Mouse (Mus musculus) kidney, adult 9 months (tissue): ENCODE results near the gene Ppp4r3b.
A peak's percentile ranks its signal among the peaks of the same experiment; 100 is the strongest.

Experiments
- DNase-seq: peaks from one replicate; pipeline ENCODE4 v3.0.0; 2022

The Ppp4r3b gene

GRCm38 (mm10) chr11:29172563-29173124 lies at the start of gene Ppp4r3b:
Gene Ppp4r3b (plus strand): TSS chr11:29172890.
- DNase-seq: peak; percentile 99

GRCm38 (mm10) chr11:29129862-29130384 lies 42.8 kb upstream of the Ppp4r3b start:
- no peak for DNase-seq

- peak; percentile 93 for DNase-seq
These were observed 42.0 kb upstream of the Ppp4r3b start, which contains the start of gene Pnpt1 for GRCm38 (mm10) chr11:29130385-29131355. Gene Pnpt1 (plus strand): TSS chr11:29130744.

DNA sequence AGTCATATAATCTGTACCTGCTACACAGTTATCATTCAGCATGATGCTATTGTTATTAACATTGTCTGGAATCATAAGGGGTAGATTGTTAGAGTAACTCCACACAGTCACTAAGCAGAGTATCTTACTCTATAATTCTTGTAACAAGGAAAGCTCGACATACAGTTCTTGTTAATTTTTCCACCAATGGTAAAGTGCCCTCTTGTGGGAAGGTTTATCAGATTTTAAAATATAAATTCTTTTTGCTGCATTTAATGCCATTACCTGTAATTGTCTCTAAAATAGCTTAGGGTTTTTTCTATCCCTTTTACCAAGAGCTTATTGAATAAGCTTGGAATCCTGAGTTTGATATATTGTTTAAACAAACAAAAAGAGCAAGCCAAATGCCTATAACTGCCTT lies 32.0 kb upstream of the Ppp4r3b start:
- no peak for DNase-seq

DNA sequence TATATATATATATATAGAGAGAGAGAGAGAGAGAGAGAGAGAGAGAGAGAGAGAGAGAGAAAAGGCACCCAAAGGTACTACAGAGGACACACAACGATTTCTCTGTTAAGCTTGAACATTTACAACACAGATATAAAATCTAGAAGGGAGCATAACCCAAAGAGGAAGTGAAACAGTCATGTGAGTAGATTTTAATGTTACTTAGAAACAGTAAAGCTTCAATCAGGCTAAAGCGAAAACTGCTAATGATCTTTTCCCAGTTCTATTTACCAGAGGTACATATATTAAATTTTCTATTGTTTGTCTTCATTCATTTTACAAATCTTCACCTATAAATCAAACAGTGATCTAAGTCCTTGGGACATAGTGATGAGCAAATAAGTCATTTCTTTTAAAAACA lies 23.8 kb upstream of the Ppp4r3b start:
- DNase-seq: no peak

DNA sequence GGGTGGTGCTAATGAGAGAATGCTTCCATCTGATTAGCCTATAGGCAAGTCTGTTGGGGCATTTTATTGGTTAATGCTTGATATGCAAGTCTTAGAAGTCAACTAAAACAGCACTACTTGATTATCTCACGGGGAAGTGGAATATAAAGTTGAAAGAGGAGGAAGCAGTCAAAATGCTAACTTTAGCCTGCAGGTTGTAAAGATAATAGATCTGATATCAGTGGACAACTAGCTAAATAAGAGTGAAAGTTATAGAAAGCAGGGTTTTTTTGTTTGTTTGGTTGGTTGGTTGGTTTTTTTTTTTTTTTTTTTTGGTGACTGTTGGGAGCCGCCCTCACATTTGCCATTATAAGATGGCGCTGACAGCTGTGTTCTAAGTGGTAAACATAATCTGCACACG lies 9.1 kb upstream of the Ppp4r3b start:
- no peak for DNase-seq

- DNase-seq: peak; percentile 86
These were observed 715 bp upstream of the Ppp4r3b start for GRCm38 (mm10) chr11:29171959-29172391.

DNA sequence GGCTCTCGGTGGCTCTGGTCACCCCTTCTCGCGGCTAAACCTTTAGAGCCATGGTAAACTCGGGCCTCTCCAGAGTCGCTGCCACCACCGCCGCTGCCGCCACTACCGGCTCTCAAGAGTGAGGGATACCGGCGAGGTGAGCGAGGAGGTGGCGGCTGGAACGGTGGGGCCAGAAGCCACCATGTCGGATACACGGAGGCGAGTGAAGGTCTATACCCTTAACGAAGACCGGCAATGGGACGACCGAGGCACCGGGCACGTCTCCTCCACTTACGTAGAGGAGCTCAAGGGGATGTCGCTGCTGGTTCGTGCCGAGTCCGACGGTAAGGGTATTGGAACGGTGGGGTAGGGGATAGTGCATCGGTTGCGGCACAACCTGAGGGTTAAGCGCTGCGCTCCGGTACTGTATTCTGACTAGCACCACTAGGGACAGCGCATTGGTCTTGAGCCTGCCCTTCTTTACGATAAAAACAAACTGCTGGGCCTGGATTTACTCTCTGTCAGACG lies 488 bp downstream of the Ppp4r3b start:
- peak; percentile 67 for DNase-seq

- no peak for DNase-seq
These were observed 1.2 kb downstream of the Ppp4r3b start for GRCm38 (mm10) chr11:29173706-29174436.

DNA sequence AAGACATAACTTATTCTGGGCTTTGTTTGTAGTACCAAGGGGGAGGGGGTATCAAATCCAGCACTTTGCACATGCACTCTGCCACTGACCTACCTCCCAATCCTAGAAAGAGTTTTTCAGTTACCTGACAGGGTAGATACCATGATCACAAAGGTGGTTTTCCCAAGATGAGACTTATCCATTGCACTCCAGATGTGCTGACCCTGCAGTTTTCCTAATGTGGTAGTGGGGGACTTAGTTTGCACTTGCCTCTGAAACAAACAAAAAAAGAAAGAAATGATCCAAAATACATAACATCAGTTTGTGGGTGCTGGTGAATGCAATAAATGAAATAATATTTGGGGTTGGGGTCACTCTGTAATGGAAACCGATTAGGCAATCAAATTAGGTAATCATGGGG lies 6.6 kb downstream of the Ppp4r3b start:
- DNase-seq: no peak

GRCm38 (mm10) chr11:29180657-29181056 lies 8.0 kb downstream of the Ppp4r3b start:
- no peak for DNase-seq

- DNase-seq: no peak
These were observed 9.1 kb downstream of the Ppp4r3b start for GRCm38 (mm10) chr11:29181751-29182150.

GRCm38 (mm10) chr11:29188981-29189380 lies 16.3 kb downstream of the Ppp4r3b start:
- no peak for DNase-seq

DNA sequence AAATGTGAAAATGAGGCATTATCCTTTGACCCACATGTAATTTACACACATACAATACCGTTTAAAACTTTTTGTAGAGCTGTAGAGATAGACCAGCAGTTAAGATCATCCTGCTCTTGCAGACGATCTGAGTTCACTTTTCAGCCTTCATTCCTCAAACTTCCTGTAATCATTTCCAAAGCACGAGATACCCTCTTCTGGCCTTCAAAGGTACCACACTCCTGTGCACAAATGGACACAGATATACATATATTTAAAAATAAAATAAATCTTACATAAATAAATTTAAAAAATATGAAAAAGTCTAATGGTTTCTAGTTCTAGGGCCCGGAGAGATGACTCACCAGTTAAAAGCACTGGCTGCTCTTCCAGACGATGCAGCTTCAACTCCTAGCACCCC lies 31.0 kb downstream of the Ppp4r3b start:
- no peak for DNase-seq

- no peak for DNase-seq
These were observed 37.1 kb downstream of the Ppp4r3b start for GRCm38 (mm10) chr11:29209774-29210173.

GRCm38 (mm10) chr11:29216196-29216595 lies 43.5 kb downstream of the Ppp4r3b start:
- DNase-seq: no peak

DNA sequence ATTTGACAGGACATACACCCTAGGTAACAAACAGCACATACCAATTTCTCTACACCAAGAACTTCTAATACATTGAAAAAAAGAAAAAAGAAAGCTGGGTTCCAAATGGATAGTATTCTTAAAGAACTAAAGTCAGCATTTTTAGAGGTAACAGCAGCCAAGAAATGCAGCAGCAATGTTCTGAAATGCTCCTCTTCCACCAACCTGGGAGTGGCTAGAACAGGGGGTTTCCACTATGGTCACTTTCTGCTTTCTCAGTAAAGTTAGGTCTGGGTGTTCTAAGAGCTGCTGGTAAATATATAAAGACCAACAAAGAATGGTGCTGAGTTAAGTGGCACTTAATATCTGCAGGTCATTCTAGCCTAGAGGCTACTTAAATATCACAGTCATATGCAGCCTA lies 46.4 kb downstream of the Ppp4r3b start:
- DNase-seq: no peak

DNA sequence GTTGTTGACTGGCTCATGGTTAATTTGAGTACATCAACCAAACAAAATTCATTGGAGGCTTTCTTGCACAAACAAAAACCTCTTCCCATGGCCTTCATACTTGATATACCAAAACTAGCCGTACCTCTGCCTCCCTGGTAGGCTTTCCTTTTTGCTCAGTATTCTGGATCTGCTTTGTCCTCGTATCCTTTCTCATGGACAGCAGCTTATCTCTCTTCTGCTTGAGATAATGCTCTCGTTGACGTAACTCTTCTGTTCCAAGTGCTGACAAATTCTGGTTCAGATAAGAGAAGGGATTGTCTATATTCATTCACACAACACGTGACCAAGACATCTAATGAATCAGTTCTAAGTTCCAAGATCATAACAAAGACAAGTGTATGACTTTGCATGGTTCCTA lies 49.6 kb downstream of the Ppp4r3b start:
- DNase-seq: no peak

DNA sequence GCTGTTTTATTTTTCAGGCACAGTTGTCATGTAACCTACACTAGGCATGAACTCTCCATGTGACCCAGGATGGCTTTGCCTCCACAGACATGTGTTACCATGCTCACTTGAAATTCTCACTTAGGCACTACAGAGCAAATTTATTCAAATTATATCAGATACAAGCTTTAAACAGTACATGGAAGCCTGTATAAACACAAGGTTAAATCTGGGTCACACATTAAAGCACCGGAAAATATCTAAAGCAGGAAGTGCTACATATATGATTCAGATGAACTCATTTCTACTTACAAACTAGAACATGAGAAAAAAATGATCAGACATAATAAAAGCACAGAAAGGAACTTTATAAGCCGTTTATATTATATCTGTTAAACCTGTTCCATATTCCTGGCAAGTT lies 52.1 kb downstream of the Ppp4r3b start:
- no peak for DNase-seq

DNA sequence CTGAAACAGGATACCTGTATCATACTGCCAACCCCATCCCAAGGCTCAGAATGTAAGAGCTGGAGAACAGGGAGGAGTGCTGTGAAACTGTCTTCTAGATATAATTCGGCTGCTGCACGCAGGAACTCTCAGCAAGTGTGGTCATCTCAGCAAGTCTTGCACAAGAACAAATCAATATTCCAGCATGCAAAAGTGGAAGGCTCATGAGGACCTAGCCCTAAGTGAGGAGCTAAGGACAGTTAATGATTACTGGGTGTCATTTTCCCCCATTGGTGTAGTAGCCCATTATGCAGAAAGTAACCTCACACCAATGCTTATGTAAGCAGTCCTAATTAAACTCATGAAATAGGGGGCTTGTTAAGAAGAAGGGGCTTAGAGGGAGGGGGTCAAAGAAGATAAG lies 56.3 kb downstream of the Ppp4r3b start:
- no peak for DNase-seq

- no peak for DNase-seq
These were observed 60.9 kb downstream of the Ppp4r3b start for GRCm38 (mm10) chr11:29233569-29233968.

GRCm38 (mm10) chr11:29237364-29237763 lies 64.7 kb downstream of the Ppp4r3b start:
- no peak for DNase-seq

GRCm38 (mm10) chr11:29238047-29238446 lies 65.4 kb downstream of the Ppp4r3b start:
- DNase-seq: no peak
